Mouse (Mus musculus) limb, embryonic 14.5 days (tissue): ENCODE results near the gene Prex1. TPM values are rescaled to one million over a fixed set of nuclear protein-coding genes. Genes with fewer than 3 reads are reported as not detected.

ENCODE experiments used
- ATAC-seq: fragments of 200-750 bp; cut with Nextera tagmentation; 2 replicates; pipeline ENCODE4 v1.8.0; 2017; ENCODE audit warnings: low read depth, moderate number of reproducible peaks, moderate TSS enrichment; ENCODE audit not compliant: low FRiP score
- DNase-seq: peaks from one replicate; pipeline ENCODE4 v3.0.0-alpha.2; 2015; ENCODE audit warnings: low spot score
- H3K27ac ChIP-seq: fragments of 300-500 bp; sonication (generic); replicated peaks from 2 replicates; pipeline ENCODE4 v1.5.1; 2014; ENCODE audit warnings: low read depth, mild to moderate bottlenecking, low read length, moderate library complexity, mixed read lengths
- H3K27me3 ChIP-seq: fragments of 300-500 bp; sonication (generic); 2 replicates; pipeline ENCODE4 v1.6.1; 2014; ENCODE audit warnings: low read length, mixed read lengths; ENCODE audit not compliant: control insufficient read depth, insufficient read depth
- H3K36me3 ChIP-seq: fragments of 300-500 bp; sonication (generic); 2 replicates; pipeline ENCODE4 v1.6.1; 2014; ENCODE audit warnings: mild to moderate bottlenecking, low read length, moderate library complexity, mixed read lengths; ENCODE audit not compliant: control insufficient read depth, insufficient read depth
- H3K4me1 ChIP-seq: fragments of 300-500 bp; sonication (generic); 2 replicates; pipeline ENCODE4 v1.6.1; 2014; ENCODE audit warnings: antibody characterized with exemption, low read length, mixed read lengths; ENCODE audit not compliant: control insufficient read depth, insufficient read depth
- H3K4me2 ChIP-seq: fragments of 300-500 bp; sonication (generic); replicated peaks from 2 replicates; pipeline ENCODE4 v1.6.1; 2014; ENCODE audit warnings: low read depth, mild to moderate bottlenecking, low read length, moderate library complexity; ENCODE audit not compliant: severe bottlenecking
- H3K4me3 ChIP-seq: fragments of 300-500 bp; sonication (generic); replicated peaks from 2 replicates; pipeline ENCODE4 v1.5.1; 2014; ENCODE audit warnings: low read length
- H3K9ac ChIP-seq: fragments of 300-500 bp; sonication (generic); 2 replicates; pipeline ENCODE4 v1.6.1; 2014; ENCODE audit warnings: mild to moderate bottlenecking, low read depth, low read length, moderate library complexity; ENCODE audit not compliant: severe bottlenecking
- H3K9me3 ChIP-seq: fragments of 300-500 bp; sonication (generic); 2 replicates; pipeline ENCODE4 v1.6.1; 2016; ENCODE audit warnings: low read length; ENCODE audit not compliant: control insufficient read depth
- POLR2A ChIP-seq: fragments of 200-500 bp; IDR thresholded peaks from 2 replicates; pipeline ENCODE4 v1.8.0; 2012; ENCODE audit warnings: inconsistent platforms, mild to moderate bottlenecking, moderate library complexity, borderline replicate concordance; ENCODE audit not compliant: insufficient read depth, insufficient read length; ENCODE audit errors: extremely low read depth
- WGBS: fragments of 180-500 bp; shearing (Covaris S2); extraction: QIAGEN DNeasy Blood & Tissue Kit; methylation state at CpG from one replicate; pipeline ENCODE4 v1.1.7; 2014; 5-methylcytosine and 5-hydroxymethylcytosine counted together
- polyA plus RNA-seq, 2 experiments: library from polyadenylated mRNA; depleted of rRNA in 1 of 2; stranded (reverse) in 1 of 2; unstranded in 1 of 2; fragments of >200 nt; fragmentation: Nextera tagmentation in 1 of 2; extraction: Ambion mirVana in 1 of 2; gene quantifications; 2 replicates each; pipeline versions ENCODE4 v1.2.1 to v1.2.3; 2012 to 2014

Prex1 gene
- polyA plus RNA-seq, 2 experiments, result 20.1 to 27.9 TPM

GRCm38 (mm10) chr2:166642581-166642987, 71.0 kb downstream of the Prex1 start:
- no peak for TF ChIP-seq POLR2A
- H3K9ac ChIP-seq, result no peak overlapping the region
- H3K36me3 ChIP-seq, result peaks cover 13% of the 10 kb centered on the region
- H3K27ac ChIP-seq, result no peak overlapping the region
- 0 out of 2 replicates have a peak, but pooled peaks cover 2% of the 10 kb centered on the region for H3K4me1 ChIP-seq
- ATAC-seq, result no peak
- no peak for DNase-seq
- H3K4me2 ChIP-seq, result no peak overlapping the region
- no peaks in the 10 kb centered on the region for H3K27me3 ChIP-seq
- H3K4me3 ChIP-seq, result no peak overlapping the region
- WGBS, result 72% methylated on average over 8 of the region's 8 CpGs
- no peaks in the 10 kb centered on the region for H3K9me3 ChIP-seq

GRCm38 (mm10) chr2:166639750-166640149, 73.9 kb downstream of the Prex1 start:
- H3K27ac ChIP-seq, result no peak overlapping the region
- H3K4me3 ChIP-seq, result no peak overlapping the region
- no peaks in the 10 kb centered on the region for H3K9me3 ChIP-seq
- ATAC-seq (no peak), DNase-seq (no peak)
- peaks cover 18% of the 10 kb centered on the region for H3K36me3 ChIP-seq
- no peak overlapping the region for H3K4me2 ChIP-seq
- no peak overlapping the region for H3K9ac ChIP-seq
- WGBS, result 87% methylated on average over 5 of the region's 5 CpGs
- H3K27me3 ChIP-seq, result no peaks in the 10 kb centered on the region
- no peak for TF ChIP-seq POLR2A
- H3K4me1 ChIP-seq, result no peaks in the 10 kb centered on the region

GRCm38 (mm10) chr2:166638947-166639641, 74.5 kb downstream of the Prex1 start:
- Histone ChIP-seq H3K27ac (no peak overlapping the region), H3K36me3 (peaks cover 11% of the 10 kb centered on the region), H3K4me3 (no peak overlapping the region), H3K9me3 (no peaks in the 10 kb centered on the region), H3K27me3 (no peaks in the 10 kb centered on the region), H3K4me2 (no peak overlapping the region), H3K4me1 (no peaks in the 10 kb centered on the region), H3K9ac (no peak overlapping the region)
- DNase-seq (no peak), ATAC-seq (no peak)
- WGBS, result 76% methylated on average over 18 of the region's 18 CpGs
- TF ChIP-seq POLR2A, result no peak

- no peaks in the 10 kb centered on the region for H3K27me3 ChIP-seq
- 76% methylated on average over 13 of the region's 13 CpGs for WGBS
- no peak overlapping the region for H3K27ac ChIP-seq
- H3K4me3 ChIP-seq, result no peak overlapping the region
- DNase-seq (no peak), ATAC-seq (no peak)
- H3K36me3 ChIP-seq, result peaks cover 8% of the 10 kb centered on the region
- H3K4me2 ChIP-seq, result no peak overlapping the region
- no peaks in the 10 kb centered on the region for H3K9me3 ChIP-seq
- H3K9ac ChIP-seq, result no peak overlapping the region
- H3K4me1 ChIP-seq, result no peaks in the 10 kb centered on the region
- no peak for TF ChIP-seq POLR2A
Observed at GRCm38 (mm10) chr2:166638079-166638800, 75.4 kb downstream of the Prex1 start.

GRCm38 (mm10) chr2:166637673-166637990, 76.0 kb downstream of the Prex1 start:
- H3K4me3 ChIP-seq, result no peak overlapping the region
- H3K9ac ChIP-seq, result no peak overlapping the region
- ATAC-seq, result no peak
- no peak for DNase-seq
- no peak overlapping the region for H3K27ac ChIP-seq
- H3K4me2 ChIP-seq, result no peak overlapping the region
- H3K27me3 ChIP-seq, result no peaks in the 10 kb centered on the region
- no peak for TF ChIP-seq POLR2A
- 77% methylated on average over 4 of the region's 4 CpGs for whole genome bisulfite sequencing
- no peaks in the 10 kb centered on the region for H3K9me3 ChIP-seq
- H3K36me3 ChIP-seq, result peaks cover 8% of the 10 kb centered on the region
- H3K4me1 ChIP-seq, result no peaks in the 10 kb centered on the region
